Mouse (Mus musculus) neural tube, embryonic 10.5 days (tissue): ENCODE results near the gene Traf4.
A peak's percentile ranks its signal among the peaks of the same experiment; 100 is the strongest.
"Not testable (repeated sequence)": the region's sequence is repeated elsewhere in the genome, so short reads cannot be mapped to it uniquely, and the experiment has no call there.

ENCODE experiments used
- DNase-seq: peaks from one replicate; pipeline ENCODE4 v3.0.0-alpha.2; 2017; ENCODE audit warnings: low spot score; ENCODE audit errors: extremely low spot score

Traf4 gene

DNA sequence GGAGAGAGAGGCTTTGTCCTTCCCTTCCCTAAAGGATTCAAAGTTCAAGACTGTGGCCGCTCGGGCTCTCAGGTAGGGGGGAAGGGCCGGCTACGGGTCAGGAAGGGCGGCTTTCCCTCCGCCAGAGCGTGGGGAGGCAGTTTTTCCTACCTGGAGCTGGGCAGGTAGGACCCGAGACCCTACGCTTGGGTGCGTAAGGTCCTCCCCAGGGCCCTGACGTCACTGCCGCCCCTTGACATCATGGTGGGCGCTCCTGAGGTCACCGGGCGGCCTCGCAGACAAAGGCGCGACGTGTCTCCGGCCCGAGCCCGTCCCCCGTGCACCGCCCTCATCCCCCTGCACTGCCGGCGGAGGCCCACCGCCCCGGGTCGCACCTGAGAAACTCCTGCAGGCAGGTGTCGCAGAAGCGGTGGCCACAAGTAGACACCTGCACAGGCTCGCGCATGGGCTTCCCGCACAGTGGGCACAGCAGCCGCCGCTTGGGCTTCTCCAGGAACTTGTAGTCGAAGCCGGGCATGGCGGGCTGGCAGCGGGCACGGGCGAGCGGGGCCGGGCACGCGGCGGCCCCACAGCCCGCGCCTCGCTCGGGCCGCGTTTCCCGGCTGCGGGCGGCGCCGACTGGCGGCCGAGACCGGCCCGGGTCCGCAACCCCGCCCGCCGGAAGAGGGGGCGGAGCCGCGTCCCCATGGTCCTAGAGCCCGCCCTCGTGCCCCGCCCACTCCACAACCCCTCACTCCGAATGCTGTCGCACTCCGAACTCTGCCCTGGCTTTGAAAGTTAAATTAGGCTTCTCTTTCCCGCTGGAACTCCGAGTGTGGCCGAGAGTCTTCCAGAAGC lies at the start of gene Traf4:
Gene Traf4 (minus strand): TSS at position 666 of the 837 bp plus-strand sequence.
- DNase-seq, result peak; percentile 88

- DNase-seq, result no peak
Measured at GRCm38 (mm10) chr11:78213086-78213817, 47.9 kb upstream of the Traf4 start.

DNA sequence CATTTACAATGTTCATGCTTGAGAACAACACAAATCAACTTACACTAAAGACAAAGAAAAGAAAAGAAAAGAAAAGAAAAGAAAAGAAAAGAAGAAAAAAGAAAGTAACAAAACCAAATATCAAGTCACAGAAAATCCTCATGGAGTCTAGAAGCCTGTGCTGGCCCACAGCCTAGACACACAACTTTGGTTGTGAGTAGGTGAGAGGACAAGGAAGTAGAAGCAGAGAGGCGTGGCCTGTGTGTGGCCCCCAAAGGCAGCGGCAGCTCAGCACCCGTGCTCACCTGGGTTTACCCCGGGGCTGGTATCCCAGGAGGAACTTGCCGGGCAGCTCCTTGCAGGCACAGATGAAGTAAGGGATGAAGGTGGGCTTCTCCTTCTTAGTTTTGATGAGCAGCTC lies 46.1 kb upstream of the Traf4 start:
- DNase-seq, result no peak

DNA sequence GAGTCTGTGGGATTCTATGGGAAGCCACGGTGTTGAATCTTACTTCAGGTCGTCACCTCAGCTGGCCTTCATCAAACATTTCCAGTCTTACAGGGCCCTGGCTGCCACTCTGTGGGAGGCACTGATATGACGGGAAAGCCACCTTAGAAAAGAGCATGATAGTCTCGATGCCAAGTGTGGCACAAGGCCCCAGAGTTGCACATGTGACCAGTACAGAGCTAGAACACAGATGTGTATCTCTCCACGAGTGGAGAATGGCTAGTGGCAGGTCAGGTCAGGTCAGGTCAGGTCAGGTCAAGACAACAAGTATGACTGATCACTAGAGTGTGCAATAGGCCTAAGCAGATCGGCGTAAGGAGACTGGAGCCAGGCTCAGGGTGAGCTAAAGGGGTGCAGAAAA lies 45.2 kb upstream of the Traf4 start:
- DNase-seq, result no peak

GRCm38 (mm10) chr11:78209886-78210285 lies 44.5 kb upstream of the Traf4 start:
- no peak for DNase-seq

GRCm38 (mm10) chr11:78207190-78207589 lies 41.8 kb upstream of the Traf4 start:
- no peak for DNase-seq

DNA sequence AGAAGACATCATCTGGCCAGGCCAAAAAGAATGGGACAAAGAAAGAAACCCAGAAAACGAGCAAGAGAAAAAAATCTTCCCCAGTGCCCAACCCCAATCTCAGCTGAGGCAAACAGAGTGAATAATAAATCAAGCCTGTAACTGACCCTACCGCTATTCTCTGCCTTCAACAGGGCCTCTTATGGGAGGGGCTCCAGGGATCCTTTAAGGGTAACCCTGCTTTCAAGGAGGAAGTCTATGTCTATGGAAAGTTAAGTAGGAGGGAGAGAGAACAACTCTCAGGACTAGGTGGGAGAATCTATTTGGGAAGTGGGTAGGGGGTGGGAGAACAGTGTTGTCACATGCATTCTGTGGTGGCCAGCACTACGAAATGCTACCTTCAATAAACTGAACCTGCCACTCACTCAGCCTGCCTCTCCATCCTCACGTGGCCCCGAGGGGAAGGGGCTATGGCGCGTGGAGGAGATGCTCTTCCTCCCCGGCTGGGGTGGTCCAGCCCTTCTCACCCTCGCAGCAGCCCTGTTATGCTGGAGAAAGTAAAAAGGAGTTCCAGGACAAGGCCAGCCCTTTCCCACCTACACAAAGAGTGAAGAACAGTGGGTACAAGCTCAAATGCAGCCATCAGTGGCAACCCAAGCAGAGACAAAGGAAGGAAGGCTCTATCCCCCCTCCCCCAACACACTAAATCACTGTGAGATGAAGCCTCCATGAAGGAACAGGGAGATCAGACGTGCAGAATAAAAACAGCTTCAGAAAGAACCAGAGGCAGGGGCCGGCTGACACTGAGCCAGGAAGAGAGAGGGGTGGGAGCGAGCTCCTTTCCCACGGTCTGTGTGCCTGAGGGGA lies 40.2 kb upstream of the Traf4 start:
- DNase-seq, result peak; percentile 48

GRCm38 (mm10) chr11:78204287-78204686 lies 38.9 kb upstream of the Traf4 start:
- no peak for DNase-seq

DNA sequence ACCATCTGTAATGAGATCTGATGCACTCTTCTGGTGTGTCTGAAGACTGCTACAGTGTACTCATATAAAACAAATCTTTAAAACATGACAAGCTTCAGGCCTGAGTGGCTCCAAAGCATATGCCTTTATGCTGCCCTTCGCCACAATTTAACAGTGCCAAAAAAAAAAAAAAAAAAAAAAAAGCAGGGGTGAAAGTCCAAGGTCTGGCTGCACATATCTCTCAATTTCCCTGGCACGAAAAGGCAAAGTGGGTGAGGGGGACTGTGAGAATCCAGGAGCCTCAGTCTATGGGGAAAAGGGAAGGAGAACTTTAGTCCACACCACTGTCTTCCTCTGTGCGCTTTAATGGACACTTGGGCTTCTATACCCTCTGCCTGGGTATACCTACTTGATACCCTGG lies 37.0 kb upstream of the Traf4 start:
- DNase-seq, result no peak

GRCm38 (mm10) chr11:78195101-78195863 lies 29.9 kb upstream of the Traf4 start:
- DNase-seq, result no peak

DNA sequence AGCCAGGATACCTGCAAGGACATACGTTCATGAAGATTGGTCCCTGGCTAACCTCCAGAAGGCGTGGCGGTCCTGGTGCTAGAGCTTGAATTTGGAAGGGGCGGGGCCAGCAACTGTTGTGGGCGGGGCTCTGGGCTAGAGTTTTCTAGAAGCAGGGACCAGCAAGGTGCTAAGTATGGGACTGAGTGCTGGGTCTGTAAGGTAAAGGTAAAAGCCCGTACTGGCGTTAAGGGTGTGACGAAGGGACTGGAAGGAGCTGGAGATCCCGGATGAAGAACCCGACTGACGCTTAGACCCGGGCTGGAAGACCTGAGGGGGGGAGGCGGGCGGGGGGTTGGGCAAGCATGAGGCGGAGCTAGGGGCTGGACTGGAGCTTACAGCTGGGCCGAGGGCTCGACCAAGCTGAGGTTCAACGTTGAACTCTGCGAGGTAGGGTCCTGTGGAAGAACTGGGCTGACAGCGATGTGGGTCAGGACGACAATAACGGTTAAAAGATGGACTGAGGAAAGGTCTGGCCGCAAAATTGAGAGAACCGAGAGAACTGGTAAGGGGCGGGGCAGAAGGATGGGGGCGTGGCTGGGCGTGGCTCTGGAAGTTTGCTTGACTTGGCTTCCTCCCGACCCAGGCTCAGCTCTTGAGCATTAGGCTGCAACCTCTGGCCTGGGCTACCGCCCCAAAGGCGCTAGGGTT lies 29.2 kb upstream of the Traf4 start:
- DNase-seq, result peak; percentile 78

DNA sequence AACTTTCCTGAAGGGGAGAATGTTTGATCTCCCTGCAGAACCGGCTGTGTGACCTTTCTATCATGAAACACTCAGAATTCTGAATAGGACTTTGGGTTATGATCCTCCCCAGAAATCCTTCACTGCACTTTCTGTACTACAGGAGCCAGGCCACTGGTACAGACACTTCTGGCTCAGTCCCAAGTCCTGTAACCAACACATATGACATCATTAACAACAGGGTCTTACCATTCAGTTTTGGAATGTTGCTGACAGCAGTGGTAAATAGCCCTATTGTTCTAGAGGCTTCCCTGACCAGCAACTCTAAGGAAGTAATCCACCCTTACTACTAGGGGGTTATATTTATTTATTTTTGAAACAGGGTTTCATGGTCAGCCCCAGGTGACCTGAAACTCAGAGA lies 27.7 kb upstream of the Traf4 start, which contains the start of gene Proca1:
Gene Proca1 (plus strand): TSS at position 280 of the 400 bp plus-strand sequence.
- no peak for DNase-seq

DNA sequence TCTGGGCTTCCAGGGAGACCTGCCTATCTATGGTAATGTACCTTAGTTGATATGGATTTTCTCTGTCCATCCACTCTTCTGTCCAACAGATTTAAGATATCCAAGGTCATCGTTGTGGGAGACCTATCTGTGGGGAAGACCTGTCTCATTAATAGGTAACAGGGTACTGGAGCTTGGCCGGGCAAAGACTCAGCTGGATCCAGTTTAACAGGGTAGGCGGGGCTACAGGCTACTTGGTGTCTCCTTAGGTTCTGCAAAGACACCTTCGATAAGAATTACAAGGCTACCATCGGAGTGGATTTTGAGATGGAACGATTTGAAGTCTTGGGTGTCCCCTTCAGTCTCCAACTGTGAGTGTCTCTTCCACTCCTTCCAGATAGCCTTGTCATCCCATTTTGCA lies 24.7 kb upstream of the Traf4 start:
- DNase-seq, result no peak

- DNase-seq, result peak; percentile 94
Measured at GRCm38 (mm10) chr11:78189234-78190040, 24.0 kb upstream of the Traf4 start.

- DNase-seq, result peak; percentile 88
Measured at GRCm38 (mm10) chr11:78188331-78189233, 23.2 kb upstream of the Traf4 start, which contains the start of gene Rab34. Gene Rab34, plus strand, starts transcription at chr11:78188430.

- not testable (repeated sequence) for DNase-seq
Measured at GRCm38 (mm10) chr11:78184702-78185101, 19.3 kb upstream of the Traf4 start.

- DNase-seq, result no peak
Measured at GRCm38 (mm10) chr11:78183884-78184514, 18.6 kb upstream of the Traf4 start.
